Mouse (Mus musculus) gastrocnemius, postnatal 14 days (tissue): ENCODE results near the gene Slc25a34. TPM values are rescaled to one million over a fixed set of nuclear protein-coding genes. Genes with fewer than 3 reads are reported as not detected.

Experiments
- DNase-seq: peaks from one replicate; pipeline ENCODE4 v3.0.0; 2021; ENCODE audit warnings: mixed read lengths
- intact Hi-C: fragments of 180-260 bp; cut with DNase I; formaldehyde crosslinking; loops from one replicate; pipeline ENCODE4 v1.15.1; 2025; ENCODE audit warnings: low total_unique reads
- total RNA-seq, 2 experiments: library from RNA; stranded (reverse); gene quantifications; 2 replicates each; pipeline ENCODE4 v1.2.3; 2021

The Slc25a34 gene
- total RNA-seq, 2 experiments from 2014 or later = 9.0 to 17.7 TPM

GRCm38 (mm10) chr4:141648262-141648661, 24.6 kb upstream of the Slc25a34 start:
- intact Hi-C loops = no loop called here

GRCm38 (mm10) chr4:141647187-141647586, 23.6 kb upstream of the Slc25a34 start:
- no peak for DNase-seq

More at GRCm38 (mm10) chr4:141648262-141648661, 24.6 kb upstream of the Slc25a34 start:
- no peak for DNase-seq

DNA sequence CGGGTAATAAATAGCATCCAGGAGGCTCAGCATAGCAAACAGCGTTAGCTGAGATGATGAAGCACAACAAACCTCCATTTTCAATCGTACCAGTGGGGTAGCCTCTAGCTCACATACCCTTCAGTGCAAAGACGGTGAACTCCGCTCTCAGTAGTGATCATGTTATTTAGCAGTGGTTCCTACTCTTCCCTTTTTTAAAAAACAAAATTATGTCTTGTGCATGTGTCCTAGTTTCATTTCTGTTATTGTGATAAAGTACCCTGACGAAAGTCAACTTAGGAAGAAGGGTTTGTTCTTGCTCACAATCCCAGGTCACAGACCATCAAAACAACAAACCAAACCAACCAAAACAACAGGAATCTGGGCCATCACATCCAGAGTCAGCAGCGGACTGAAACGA, 22.4 kb upstream of the Slc25a34 start:
- no peak for DNase-seq
- intact Hi-C loops = no loop called here

More at GRCm38 (mm10) chr4:141647187-141647586, 23.6 kb upstream of the Slc25a34 start:
- intact Hi-C loops = no loop called here

GRCm38 (mm10) chr4:141643118-141643855, 19.7 kb upstream of the Slc25a34 start:
- DNase-seq = peak; percentile 74
- intact Hi-C loops = no loop called here

GRCm38 (mm10) chr4:141641961-141642811, 18.6 kb upstream of the Slc25a34 start:
- intact Hi-C loops = no loop called here
- no peak for DNase-seq

DNA sequence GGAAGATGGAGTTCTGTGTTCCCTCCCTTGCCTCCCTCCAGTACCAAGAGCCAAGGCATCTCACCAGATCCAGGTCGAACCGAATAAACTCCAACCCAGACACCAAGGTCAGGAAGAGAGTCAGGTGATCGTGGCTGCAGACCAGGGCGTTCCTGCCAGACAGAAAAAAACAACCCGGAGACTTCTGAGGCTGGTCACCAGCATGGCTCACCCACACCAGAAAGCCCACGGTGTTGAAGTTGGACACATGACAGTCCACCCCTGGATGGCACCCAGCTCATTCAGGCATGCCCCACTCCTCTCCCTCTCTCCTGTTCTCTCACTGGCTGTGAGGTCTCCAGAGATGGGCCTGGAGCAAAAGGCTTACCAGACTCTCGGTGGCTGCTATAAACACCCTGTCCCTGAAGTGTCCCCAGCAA, 17.7 kb upstream of the Slc25a34 start:
- intact Hi-C loops = no loop called here
- DNase-seq = no peak

- no peak for DNase-seq
- intact Hi-C loops = no loop called here
Observed at GRCm38 (mm10) chr4:141639474-141639873, 15.9 kb upstream of the Slc25a34 start.

DNA sequence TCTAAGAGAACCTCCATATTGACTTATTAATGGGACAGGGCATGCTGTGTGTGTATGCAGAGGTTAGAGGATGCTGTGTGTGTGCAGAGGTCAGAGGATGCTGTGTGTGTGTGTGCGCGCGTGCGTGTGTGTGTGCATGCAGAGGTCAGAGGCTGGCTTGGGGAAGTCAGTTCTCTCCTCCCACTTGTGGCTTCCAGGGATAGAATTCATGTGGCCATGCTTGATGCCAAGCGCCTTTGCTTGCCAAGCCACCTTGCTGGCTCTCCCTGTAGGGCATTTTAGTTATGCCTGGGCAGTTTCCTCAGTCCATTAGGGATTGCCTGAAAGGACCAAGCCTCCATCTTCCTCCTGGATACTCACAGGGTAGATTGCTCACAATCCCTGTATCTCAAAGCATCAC, 13.1 kb upstream of the Slc25a34 start:
- DNase-seq = no peak
- intact Hi-C loops = no loop called here

GRCm38 (mm10) chr4:141635991-141636390, 12.4 kb upstream of the Slc25a34 start:
- intact Hi-C loops = no loop called here
- no peak for DNase-seq

GRCm38 (mm10) chr4:141632111-141632873, 8.7 kb upstream of the Slc25a34 start:
- no peak for DNase-seq
- intact Hi-C loops = no loop called here

- intact Hi-C loops = no loop called here
- DNase-seq = no peak
Observed at GRCm38 (mm10) chr4:141631250-141631649, 7.6 kb upstream of the Slc25a34 start.

DNA sequence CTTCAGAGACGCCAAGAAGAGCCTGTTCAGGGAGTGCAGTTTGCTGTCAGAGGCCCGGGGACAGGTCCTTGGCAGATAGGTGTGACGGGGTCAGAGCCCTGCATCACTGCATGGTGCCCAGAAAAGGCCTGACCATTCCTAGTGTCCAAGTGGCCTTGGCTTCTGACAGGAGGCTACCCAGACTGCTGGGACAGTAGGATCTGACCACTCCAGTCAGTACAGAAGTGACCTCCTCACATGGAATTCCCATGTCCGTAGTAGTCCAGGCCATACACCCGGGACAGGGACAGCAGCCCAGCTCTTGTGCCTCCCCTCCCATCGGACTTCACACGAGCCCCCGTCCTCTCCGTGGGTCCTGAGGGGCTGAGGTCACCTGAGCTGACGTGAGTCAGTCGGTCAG, 6.4 kb upstream of the Slc25a34 start:
- no peak for DNase-seq

GRCm38 (mm10) chr4:141628661-141629060, 5.0 kb upstream of the Slc25a34 start:
- intact Hi-C loops = loop anchor here (10.0 kb wide), 1 partner anchor 46 kb away; no protein-coding TSS in a partner anchor
- DNase-seq = no peak

More for the DNA sequence above, 6.4 kb upstream of the Slc25a34 start:
- intact Hi-C loops = no loop called here

- no peak for DNase-seq
- intact Hi-C loops = loop anchor here (10.0 kb wide), 1 partner anchor 47 kb away; no protein-coding TSS in a partner anchor
Observed at GRCm38 (mm10) chr4:141627502-141627901, 3.9 kb upstream of the Slc25a34 start.

- intact Hi-C loops = loop anchor here (10.0 kb wide), 1 partner anchor 49 kb away; no protein-coding TSS in a partner anchor
- DNase-seq = no peak
Observed at GRCm38 (mm10) chr4:141625774-141626550, 2.3 kb upstream of the Slc25a34 start.

DNA sequence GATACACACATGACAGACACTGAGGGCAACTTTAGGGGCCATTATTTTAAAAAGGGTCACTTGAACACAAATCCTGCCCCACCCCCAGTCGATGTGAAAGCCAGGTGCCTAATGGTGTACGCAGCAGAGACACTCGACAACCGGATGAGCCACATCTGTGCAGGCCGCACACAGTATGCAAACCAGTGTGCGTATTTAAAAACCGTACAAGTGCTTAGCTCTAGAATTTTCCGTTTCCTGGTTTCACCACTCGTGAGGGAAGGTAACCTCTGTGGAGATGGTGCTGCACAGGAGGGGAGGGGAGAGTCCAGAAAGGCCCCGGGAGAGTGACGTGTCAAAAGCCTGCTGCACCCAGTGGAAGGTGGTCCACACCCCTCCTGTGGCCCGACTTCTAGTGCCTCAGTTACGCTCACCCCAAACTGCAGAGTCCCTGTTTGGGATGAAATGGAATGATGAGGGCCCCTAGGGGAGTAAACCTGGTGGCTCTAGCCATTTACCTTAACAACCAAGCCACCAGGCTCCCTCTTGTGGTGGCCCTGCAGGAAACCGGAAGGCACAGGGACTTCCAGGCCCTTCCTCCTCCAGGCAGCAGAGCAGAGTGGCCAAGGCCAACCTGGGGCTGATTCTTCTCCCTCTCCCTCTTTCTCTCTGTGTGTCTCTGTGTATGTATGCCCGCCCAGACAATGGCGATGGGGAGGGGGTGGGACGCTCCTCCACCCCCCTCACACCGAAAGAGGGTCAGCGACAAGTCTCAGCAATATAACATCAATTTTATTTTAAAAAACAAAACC, 1.6 kb upstream of the Slc25a34 start:
- DNase-seq = no peak
- intact Hi-C loops = loop anchor here (10.0 kb wide), 1 partner anchor 50 kb away; no protein-coding TSS in a partner anchor

- intact Hi-C loops = loop anchor here (10.0 kb wide), 1 partner anchor 51 kb away; no protein-coding TSS in a partner anchor
- no peak for DNase-seq
Observed at GRCm38 (mm10) chr4:141624134-141624533, 513 bp upstream of the Slc25a34 start.

GRCm38 (mm10) chr4:141623037-141623436, 584 bp downstream of the Slc25a34 start:
- no peak for DNase-seq
- intact Hi-C loops = loop anchor here (10.0 kb wide), 1 partner anchor 52 kb away; no protein-coding TSS in a partner anchor
